Mouse (Mus musculus) kidney, postnatal 0 days (tissue): ENCODE results near the gene Epb41l3. TPM values are rescaled to one million over a fixed set of nuclear protein-coding genes. Genes with fewer than 3 reads are reported as not detected.

ENCODE experiments used
- ATAC-seq: fragments of 200-750 bp; cut with Nextera tagmentation; replicated peaks from 2 replicates; pipeline ENCODE4 v1.8.0; 2017; ENCODE audit warnings: low read depth, moderate number of reproducible peaks, moderate TSS enrichment, moderate library complexity; ENCODE audit not compliant: low FRiP score
- DNase-seq: peaks from one replicate; pipeline ENCODE4 v3.0.0-alpha.2; 2016; ENCODE audit warnings: low spot score
- H3K27ac ChIP-seq: fragments of 300-500 bp; sonication (generic); 2 replicates; pipeline ENCODE4 v1.5.1; 2014; ENCODE audit warnings: mild to moderate bottlenecking
- H3K27me3 ChIP-seq: fragments of 300-500 bp; sonication (generic); 2 replicates; pipeline ENCODE4 v1.6.1; 2014; ENCODE audit warnings: low read length, mixed read lengths; ENCODE audit not compliant: insufficient read depth
- H3K36me3 ChIP-seq: fragments of 300-500 bp; sonication (generic); 2 replicates; pipeline ENCODE4 v1.6.1; 2014; ENCODE audit warnings: low read length, mixed read lengths; ENCODE audit not compliant: insufficient read depth
- H3K4me1 ChIP-seq: fragments of 300-500 bp; sonication (generic); replicated peaks from 2 replicates; pipeline ENCODE4 v1.6.1; 2014; ENCODE audit warnings: antibody characterized with exemption, low read length, mixed read lengths; ENCODE audit not compliant: insufficient read depth
- H3K4me2 ChIP-seq: fragments of 300-500 bp; sonication (generic); 2 replicates; pipeline ENCODE4 v1.6.1; 2014; ENCODE audit warnings: mild to moderate bottlenecking, low read length, moderate library complexity, mixed read lengths
- H3K4me3 ChIP-seq: fragments of 300-500 bp; sonication (generic); replicated peaks from 2 replicates; pipeline ENCODE4 v1.5.1; 2014; ENCODE audit warnings: low read depth, low read length
- H3K9ac ChIP-seq: fragments of 300-500 bp; sonication (generic); 2 replicates; pipeline ENCODE4 v1.6.1; 2014; ENCODE audit warnings: low read depth, low read length
- H3K9me3 ChIP-seq: fragments of 300-500 bp; sonication (generic); replicated peaks from 2 replicates; pipeline ENCODE4 v1.6.1; 2016; ENCODE audit warnings: low read length, inconsistent platforms, mixed read lengths
- CTCF ChIP-seq: IDR thresholded peaks from 2 replicates; pipeline ENCODE4 v1.5.1; 2016; ENCODE audit warnings: antibody characterized with exemption, low read depth, mild to moderate bottlenecking, moderate library complexity
- WGBS: fragments of 180-500 bp; shearing (Covaris S2); extraction: QIAGEN DNeasy Blood & Tissue Kit; methylation state at CpG from one replicate; pipeline ENCODE4 v1.1.7; 2014; 5-methylcytosine and 5-hydroxymethylcytosine counted together
- polyA plus RNA-seq: library from polyadenylated mRNA; unstranded; fragments of >200 nt; fragmentation: Nextera tagmentation; extraction: Ambion mirVana; gene quantifications from 2 replicates; pipeline ENCODE4 v1.2.1, GENCODE M21; 2015

The Epb41l3 gene
- polyA plus RNA-seq, 1 experiment from 2014 or later: 13.3 TPM

DNA sequence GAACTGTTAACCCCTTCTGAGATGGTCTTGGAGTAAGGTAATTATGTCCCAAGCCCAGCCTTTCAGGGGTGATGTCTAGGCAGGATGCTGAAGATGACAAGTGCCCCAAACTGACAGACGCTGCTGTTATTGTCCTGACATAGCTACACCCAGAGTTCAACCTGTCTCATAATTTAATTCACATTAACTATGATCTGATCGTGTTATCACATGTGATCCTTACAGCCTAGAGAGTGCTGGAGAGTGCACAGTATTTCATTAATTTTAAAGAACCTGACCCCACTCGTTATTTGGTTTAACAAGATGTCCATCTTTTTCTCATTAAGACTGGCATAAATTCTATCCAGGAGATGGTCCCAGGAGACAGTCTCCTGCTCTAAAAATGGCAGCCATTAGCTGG lies 112.3 kb downstream of the Epb41l3 start:
- WGBS: 68% methylated on average over 3 of the region's 3 CpGs
- Histone ChIP-seq H3K36me3 (no peaks in the 10 kb centered on the region), H3K27ac (no peak overlapping the region), H3K4me1 (no peaks in the 10 kb centered on the region), H3K4me3 (no peak overlapping the region), H3K9me3 (no peaks in the 10 kb centered on the region), H3K27me3 (no peaks in the 10 kb centered on the region), H3K4me2 (no peak overlapping the region), H3K9ac (no peak overlapping the region)
- ATAC-seq (no peak), DNase-seq (no peak)
- TF ChIP-seq CTCF: no peak

DNA sequence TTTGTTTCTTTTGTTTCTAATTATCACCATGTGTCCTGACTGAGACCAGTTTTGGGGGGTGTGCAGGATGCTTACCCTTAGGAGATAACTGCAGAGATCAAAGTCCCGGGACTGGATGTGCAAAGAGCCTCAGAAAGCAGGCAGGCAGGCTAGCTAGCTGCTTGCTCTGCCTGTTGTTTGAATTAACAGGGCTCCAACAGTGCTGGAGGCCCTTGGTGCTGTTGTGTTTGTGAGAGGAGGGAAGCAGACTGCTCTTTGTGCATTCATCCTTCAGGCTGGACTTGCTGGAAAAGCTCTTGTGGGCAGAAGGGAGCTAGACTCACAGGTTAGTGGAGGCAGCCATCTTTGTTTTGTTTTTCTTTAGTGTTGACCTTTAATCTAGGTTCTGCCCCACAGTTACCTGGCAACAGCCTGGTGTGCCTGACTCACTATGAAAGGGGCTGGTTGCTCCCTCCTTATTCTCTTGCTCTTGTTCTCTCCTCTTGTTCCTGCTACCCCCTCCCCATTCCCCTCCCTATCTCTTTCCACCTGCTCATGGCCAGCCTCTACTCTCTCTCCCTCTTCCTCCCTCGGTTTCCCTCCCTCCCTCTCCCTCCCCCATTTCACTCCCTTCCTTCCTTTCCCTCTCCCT lies 117.5 kb downstream of the Epb41l3 start:
- Histone ChIP-seq H3K4me1 (no peaks in the 10 kb centered on the region), H3K9ac (no peak overlapping the region), H3K9me3 (no peaks in the 10 kb centered on the region), H3K4me3 (no peak overlapping the region), H3K27ac (no peak overlapping the region), H3K27me3 (no peaks in the 10 kb centered on the region), H3K4me2 (no peak overlapping the region), H3K36me3 (no peaks in the 10 kb centered on the region)
- no peak for TF ChIP-seq CTCF
- ATAC-seq: no peak
- DNase-seq: no peak
- WGBS: 29% methylated on average over 2 of the region's 2 CpGs

DNA sequence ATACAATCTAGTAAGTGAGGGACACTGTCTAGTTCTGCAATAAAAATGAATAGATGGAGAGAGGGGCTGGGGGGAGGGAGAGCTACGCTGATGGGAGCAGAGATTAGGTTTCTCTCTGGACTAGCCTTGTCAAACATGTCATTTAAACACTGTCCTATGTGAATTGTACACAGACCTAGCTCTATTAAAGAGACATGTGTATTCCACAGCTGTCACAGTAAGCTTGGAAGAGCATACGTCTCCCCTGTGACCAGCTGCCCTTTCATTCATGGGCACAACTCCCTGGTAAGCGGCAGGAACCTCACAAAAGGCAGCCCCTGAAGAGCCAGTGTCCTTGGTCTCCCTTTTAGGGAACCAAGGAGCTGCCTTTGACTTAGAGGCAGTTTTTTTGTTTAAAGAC lies 119.1 kb downstream of the Epb41l3 start:
- DNase-seq (no peak), ATAC-seq (no peak)
- H3K9ac ChIP-seq: no peak overlapping the region
- H3K27me3 ChIP-seq: no peaks in the 10 kb centered on the region
- no peaks in the 10 kb centered on the region for H3K36me3 ChIP-seq
- 40% methylated on average over 3 of the region's 3 CpGs for WGBS
- TF ChIP-seq CTCF: no peak
- H3K4me1 ChIP-seq: no peaks in the 10 kb centered on the region
- no peaks in the 10 kb centered on the region for H3K9me3 ChIP-seq
- no peak overlapping the region for H3K4me2 ChIP-seq
- no peak overlapping the region for H3K4me3 ChIP-seq
- H3K27ac ChIP-seq: no peak overlapping the region

DNA sequence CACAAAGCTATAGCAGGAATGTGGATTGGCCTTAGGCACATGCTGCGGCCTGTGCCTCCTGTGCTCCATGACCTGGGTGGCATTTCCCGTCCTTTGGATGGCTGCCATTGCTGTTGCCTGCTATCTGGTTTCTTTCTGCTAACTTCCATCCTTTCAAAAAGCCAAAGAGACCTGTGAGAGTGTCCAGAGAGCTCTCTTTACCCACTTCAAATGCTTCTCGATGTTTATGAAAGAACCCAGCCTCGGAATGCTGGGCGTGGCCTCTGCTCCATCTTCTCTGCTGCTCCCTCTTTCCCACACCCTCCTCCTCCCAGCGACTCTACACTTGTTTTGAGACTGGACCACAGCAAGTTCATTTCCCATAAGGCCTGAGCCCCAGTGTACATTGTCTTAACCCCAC lies 120.3 kb downstream of the Epb41l3 start:
- ATAC-seq: no peak
- no peak for TF ChIP-seq CTCF
- no peak overlapping the region for H3K4me2 ChIP-seq
- H3K9ac ChIP-seq: no peak overlapping the region
- H3K4me3 ChIP-seq: no peak overlapping the region
- no peak for DNase-seq
- no peak overlapping the region for H3K27ac ChIP-seq
- 77% methylated on average over 6 of the region's 6 CpGs for WGBS
- H3K27me3 ChIP-seq: no peaks in the 10 kb centered on the region
- no peaks in the 10 kb centered on the region for H3K36me3 ChIP-seq
- no peaks in the 10 kb centered on the region for H3K9me3 ChIP-seq
- H3K4me1 ChIP-seq: no peaks in the 10 kb centered on the region

DNA sequence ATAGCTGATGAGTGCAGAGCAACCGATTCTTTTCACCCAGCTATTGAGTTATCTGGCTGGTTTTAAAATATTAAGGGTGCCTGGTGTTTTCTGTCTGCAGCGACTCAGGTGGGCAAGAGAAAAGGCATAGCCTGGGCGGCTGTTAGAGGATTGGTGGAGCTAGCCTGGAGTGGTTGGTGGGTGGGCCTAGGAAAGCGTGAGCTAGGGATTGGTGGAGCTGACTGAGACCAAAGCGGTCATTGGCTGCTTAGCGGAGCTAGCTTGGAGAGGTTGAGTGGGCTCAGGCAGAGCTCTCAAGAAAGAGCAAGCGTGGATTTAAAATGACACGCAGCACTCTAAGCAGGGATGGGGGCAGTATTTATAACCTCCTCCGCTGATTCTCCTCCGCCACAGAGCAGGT lies 121.2 kb downstream of the Epb41l3 start:
- no peak for DNase-seq
- Histone ChIP-seq H3K27ac (no peak overlapping the region), H3K9me3 (no peaks in the 10 kb centered on the region), H3K36me3 (no peaks in the 10 kb centered on the region), H3K4me2 (no peak overlapping the region), H3K4me1 (no peaks in the 10 kb centered on the region), H3K9ac (no peak overlapping the region), H3K27me3 (no peaks in the 10 kb centered on the region), H3K4me3 (no peak overlapping the region)
- no peak for ATAC-seq
- no peak for TF ChIP-seq CTCF
- 80% methylated on average over 10 of the region's 10 CpGs for WGBS

DNA sequence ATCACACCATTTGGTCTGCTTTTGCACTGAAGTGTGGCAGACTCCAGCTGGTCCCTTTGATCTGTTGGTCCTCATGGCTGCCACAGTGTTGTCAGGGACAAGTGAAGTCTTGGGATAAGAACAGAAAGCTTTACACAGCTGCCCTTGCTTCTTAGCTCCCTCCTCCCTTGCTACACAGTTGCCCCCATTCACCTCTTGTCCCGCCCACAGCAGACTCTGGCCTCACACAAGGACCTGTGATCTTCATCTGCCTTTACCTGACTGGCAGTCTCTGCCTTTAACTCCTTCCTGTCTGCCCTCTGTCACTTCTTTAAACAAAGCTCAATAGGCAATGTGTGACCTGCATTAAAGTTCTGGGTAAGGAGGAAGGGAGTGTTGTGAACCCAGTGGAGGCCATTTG lies 123.3 kb downstream of the Epb41l3 start:
- no peak overlapping the region for H3K4me2 ChIP-seq
- no peaks in the 10 kb centered on the region for H3K4me1 ChIP-seq
- no peak for DNase-seq
- no peak for TF ChIP-seq CTCF
- no peak overlapping the region for H3K4me3 ChIP-seq
- H3K9me3 ChIP-seq: no peaks in the 10 kb centered on the region
- no peak for ATAC-seq
- no peak overlapping the region for H3K27ac ChIP-seq
- no peaks in the 10 kb centered on the region for H3K27me3 ChIP-seq
- H3K36me3 ChIP-seq: no peaks in the 10 kb centered on the region
- 18% methylated on average over 1 of the region's 1 CpGs for WGBS
- H3K9ac ChIP-seq: no peak overlapping the region

DNA sequence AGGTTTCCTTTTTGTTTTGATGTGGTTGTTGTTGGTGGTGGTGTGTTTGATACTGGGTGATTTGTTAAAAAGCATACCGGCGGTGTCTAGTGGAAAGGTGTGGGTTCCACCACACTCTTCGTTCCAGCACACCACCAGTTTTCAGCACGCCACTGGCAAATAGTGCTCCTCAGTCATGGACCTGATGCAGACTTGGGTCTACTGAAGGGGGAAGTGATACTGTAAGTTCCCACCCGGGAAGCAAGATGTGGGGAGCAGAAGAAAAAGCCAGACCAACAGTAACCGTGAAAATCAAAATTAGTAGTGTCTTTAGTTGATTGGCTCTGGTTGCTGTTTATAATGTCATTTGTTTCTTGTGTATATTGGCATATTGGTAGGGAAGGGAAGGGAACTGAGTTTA lies 124.3 kb downstream of the Epb41l3 start:
- TF ChIP-seq CTCF: no peak
- Histone ChIP-seq H3K4me1 (no peaks in the 10 kb centered on the region), H3K27me3 (no peaks in the 10 kb centered on the region), H3K9me3 (no peaks in the 10 kb centered on the region), H3K4me3 (no peak overlapping the region), H3K27ac (no peak overlapping the region), H3K9ac (no peak overlapping the region), H3K36me3 (no peaks in the 10 kb centered on the region), H3K4me2 (no peak overlapping the region)
- no peak for DNase-seq
- no peak for ATAC-seq
- 85% methylated on average over 6 of the region's 6 CpGs for WGBS
